Mouse (Mus musculus): ENCODE measurements around the gene Klhl11. TPM values are rescaled to one million over a fixed set of nuclear protein-coding genes. Genes with fewer than 3 reads are reported as not detected.

Gene Klhl11
- total and polyA plus RNA-seq, 2 experiments from 2014 or later = 10.7 to 56.5 TPM

DNA sequence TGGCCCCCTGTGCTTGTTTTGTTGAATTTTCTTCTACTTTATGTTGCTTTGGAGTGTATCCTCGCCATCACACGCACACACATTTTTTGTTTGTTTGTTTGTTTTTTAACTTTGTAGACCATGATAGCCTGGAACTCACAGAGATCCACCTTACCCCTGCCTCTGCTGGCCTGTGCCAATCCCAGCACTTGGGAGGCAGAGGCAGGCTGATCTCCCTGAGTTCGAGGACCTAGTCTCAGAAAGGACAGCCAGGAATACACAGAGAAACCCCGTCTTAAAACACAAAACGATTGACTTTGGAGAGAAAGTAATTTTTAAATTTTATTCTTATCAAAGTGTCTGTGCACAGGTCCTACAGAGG lies 374 bp upstream of the Klhl11 start:
- no peak overlapping the region for H3K9ac ChIP-seq (replicated peaks; ENCODE audit: low read length)
- 0 out of 2 replicates have a peak, but pooled peaks cover 9% of the 10 kb centered on the region for H3K4me1 ChIP-seq (ENCODE audit: insufficient read depth, low read length)
- WGBS = 31% methylated on average over 5 of the region's 5 CpGs
- peak overlapping the region; percentile 95 for H3K4me3 ChIP-seq (ENCODE audit: low read length)
- peak overlapping the region; percentile 85 for H3K4me2 ChIP-seq (ENCODE audit: low read depth, low read length)
- no peaks in the 10 kb centered on the region for H3K9me3 ChIP-seq (ENCODE audit: low read length)
- DNase-seq (ENCODE audit: low spot score) = no peak
- H3K27me3 ChIP-seq (ENCODE audit: insufficient read depth, low read length) = no peaks in the 10 kb centered on the region
- H3K27ac ChIP-seq = no peak overlapping the region
- ATAC-seq = peak; percentile 28
- H3K36me3 ChIP-seq (ENCODE audit: insufficient read depth, low read length) = peaks cover 13% of the 10 kb centered on the region
- TF ChIP-seq CTCF (IDR thresholded peaks at IDR 0.05; ENCODE audit: low read depth) = no peak

- ATAC-seq (peak; percentile 7; the same call in 1 of the 2 replicates), DNase-seq (ENCODE audit: low spot score) (peak; percentile 26)
- Histone ChIP-seq H3K36me3 (ENCODE audit: insufficient read depth, low read length) (peaks cover 6% of the 10 kb centered on the region; the same call in 1 of the 2 replicates), H3K4me3 (ENCODE audit: low read length) (peak overlapping the region; percentile 95), H3K4me2 (ENCODE audit: low read depth, low read length) (peak overlapping the region; percentile 85), H3K4me1 (ENCODE audit: insufficient read depth, low read length) (0 out of 2 replicates have a peak, but pooled peaks cover 9% of the 10 kb centered on the region), H3K27me3 (ENCODE audit: insufficient read depth, low read length) (no peaks in the 10 kb centered on the region), H3K27ac (peak overlapping the region; percentile 93), H3K9ac (replicated peaks; ENCODE audit: low read length) (peak overlapping the region; percentile 97), H3K9me3 (ENCODE audit: low read length) (no peaks in the 10 kb centered on the region)
- 3% methylated on average over 30 of the region's 30 CpGs for WGBS
- no peak for TF ChIP-seq CTCF (IDR thresholded peaks at IDR 0.05; ENCODE audit: low read depth)
These were observed 967 bp downstream of the Klhl11 start for GRCm38 (mm10) chr11:100471352-100472196.

GRCm38 (mm10) chr11:100465833-100466232 lies 6.7 kb downstream of the Klhl11 start:
- DNase-seq (ENCODE audit: low spot score) (no peak), ATAC-seq (no peak)
- Histone ChIP-seq H3K27me3 (ENCODE audit: insufficient read depth, low read length) (no peaks in the 10 kb centered on the region), H3K4me2 (ENCODE audit: low read depth, low read length) (no peak overlapping the region), H3K9me3 (ENCODE audit: low read length) (no peaks in the 10 kb centered on the region), H3K36me3 (ENCODE audit: insufficient read depth, low read length) (peaks cover 6% of the 10 kb centered on the region; the same call in 1 of the 2 replicates), H3K27ac (no peak overlapping the region), H3K4me1 (ENCODE audit: insufficient read depth, low read length) (0 out of 2 replicates have a peak, but pooled peaks cover 9% of the 10 kb centered on the region), H3K9ac (replicated peaks; ENCODE audit: low read length) (no peak overlapping the region), H3K4me3 (ENCODE audit: low read length) (no peak overlapping the region)
- 93% methylated on average over 1 of the region's 1 CpGs for WGBS
- no peak for TF ChIP-seq CTCF (IDR thresholded peaks at IDR 0.05; ENCODE audit: low read depth)

DNA sequence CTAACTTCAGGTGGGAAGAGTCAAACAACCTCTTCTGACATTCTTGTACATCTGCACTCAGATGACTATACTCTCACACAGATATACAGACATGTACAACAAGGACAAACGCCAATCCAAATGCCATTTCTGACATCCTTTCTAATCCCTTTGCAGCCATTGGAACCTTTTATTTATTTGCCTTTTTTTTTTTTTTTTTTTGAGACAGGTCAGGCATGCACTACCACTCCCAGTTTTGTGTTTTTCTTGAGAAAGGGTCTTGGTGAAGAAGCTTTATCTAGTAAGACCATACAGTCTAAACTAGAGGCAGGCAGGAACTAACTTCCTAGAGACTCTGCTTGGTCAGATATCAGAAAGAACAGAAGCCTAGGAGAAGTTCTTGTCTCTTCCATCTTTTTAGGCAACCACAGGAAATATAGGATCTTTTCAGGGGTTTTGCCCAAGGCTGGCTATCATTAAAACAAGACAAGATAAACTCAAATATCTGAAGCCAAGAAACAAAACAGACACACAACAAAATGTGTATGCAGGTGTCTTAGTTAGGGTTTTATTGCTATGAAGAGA lies 7.2 kb downstream of the Klhl11 start:
- 92% methylated on average over 1 of the region's 1 CpGs for WGBS
- ATAC-seq = no peak
- Histone ChIP-seq H3K27ac (no peak overlapping the region), H3K9me3 (ENCODE audit: low read length) (no peaks in the 10 kb centered on the region), H3K36me3 (ENCODE audit: insufficient read depth, low read length) (peaks cover 6% of the 10 kb centered on the region; the same call in 1 of the 2 replicates), H3K9ac (replicated peaks; ENCODE audit: low read length) (no peak overlapping the region), H3K4me1 (ENCODE audit: insufficient read depth, low read length) (0 out of 2 replicates have a peak, but pooled peaks cover 7% of the 10 kb centered on the region), H3K4me3 (ENCODE audit: low read length) (no peak overlapping the region), H3K27me3 (ENCODE audit: insufficient read depth, low read length) (no peaks in the 10 kb centered on the region), H3K4me2 (ENCODE audit: low read depth, low read length) (no peak overlapping the region)
- TF ChIP-seq CTCF (IDR thresholded peaks at IDR 0.05; ENCODE audit: low read depth) = no peak
- no peak for DNase-seq (ENCODE audit: low spot score)

DNA sequence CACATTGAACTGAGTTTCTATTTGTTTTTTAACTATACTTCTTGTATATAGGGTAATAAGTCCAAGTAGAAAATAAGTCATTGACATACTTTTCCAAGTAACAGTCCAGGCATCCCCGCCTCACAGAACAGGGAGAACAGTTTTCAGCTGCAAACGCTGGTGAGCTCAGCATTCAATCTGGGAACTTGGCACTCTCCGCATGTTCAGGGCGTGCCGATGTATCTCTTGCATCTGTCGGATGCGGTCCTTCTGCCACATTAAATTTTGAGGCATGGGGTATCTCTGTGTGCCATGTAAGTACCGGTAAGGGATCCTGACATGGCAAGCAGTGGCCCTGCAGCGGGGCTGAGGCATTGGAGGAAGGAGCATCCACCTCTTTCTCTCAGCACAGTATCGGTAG lies 9.8 kb downstream of the Klhl11 start:
- 83% methylated on average over 10 of the region's 10 CpGs for WGBS
- DNase-seq (ENCODE audit: low spot score) = no peak
- no peak for TF ChIP-seq CTCF (IDR thresholded peaks at IDR 0.05; ENCODE audit: low read depth)

GRCm38 (mm10) chr11:100457711-100458110 lies 14.8 kb downstream of the Klhl11 start:
- 93% methylated on average over 5 of the region's 5 CpGs for WGBS
- Histone ChIP-seq H3K9ac (replicated peaks; ENCODE audit: low read length) (no peak overlapping the region), H3K4me3 (ENCODE audit: low read length) (no peak overlapping the region), H3K4me2 (ENCODE audit: low read depth, low read length) (no peak overlapping the region), H3K9me3 (ENCODE audit: low read length) (no peaks in the 10 kb centered on the region), H3K36me3 (ENCODE audit: insufficient read depth, low read length) (no peaks in the 10 kb centered on the region; the same call in 1 of the 2 replicates), H3K4me1 (ENCODE audit: insufficient read depth, low read length) (no peaks in the 10 kb centered on the region), H3K27ac (no peak overlapping the region), H3K27me3 (ENCODE audit: insufficient read depth, low read length) (no peaks in the 10 kb centered on the region)
- DNase-seq (ENCODE audit: low spot score) (no peak), ATAC-seq (no peak)
- TF ChIP-seq CTCF (IDR thresholded peaks at IDR 0.05; ENCODE audit: low read depth) = no peak

More for the DNA sequence above, 9.8 kb downstream of the Klhl11 start:
- no peaks in the 10 kb centered on the region for H3K27me3 ChIP-seq (ENCODE audit: insufficient read depth, low read length)
- no peaks in the 10 kb centered on the region for H3K9me3 ChIP-seq (ENCODE audit: low read length)
- no peak overlapping the region for H3K9ac ChIP-seq (replicated peaks; ENCODE audit: low read length)
- H3K4me3 ChIP-seq (ENCODE audit: low read length) = no peak overlapping the region
- no peak for ATAC-seq
- no peaks in the 10 kb centered on the region for H3K4me1 ChIP-seq (ENCODE audit: insufficient read depth, low read length)
- H3K4me2 ChIP-seq (ENCODE audit: low read depth, low read length) = no peak overlapping the region
- peaks cover 6% of the 10 kb centered on the region; the same call in 1 of the 2 replicates for H3K36me3 ChIP-seq (ENCODE audit: insufficient read depth, low read length)
- no peak overlapping the region for H3K27ac ChIP-seq

Measured in hindbrain, postnatal 0 days (tissue).